Mouse (Mus musculus) myocyte (in vitro differentiated cells): Measurements from ENCODE around the gene Trim11.

Experiments used
- CEBPB ChIP-seq: IDR thresholded peaks from 2 replicates; pipeline ENCODE4 v1.6.1; 2011; ENCODE audit warnings: mild to moderate bottlenecking, moderate library complexity; ENCODE audit not compliant: poor library complexity, insufficient read depth, severe bottlenecking
- MAX ChIP-seq: IDR thresholded peaks from one replicate; pipeline ENCODE4 v1.6.1; 2011; ENCODE audit warnings: low read depth, mild to moderate bottlenecking, control low read depth
- MYOD1 ChIP-seq, 3 experiments: IDR thresholded peaks; one replicate each; pipeline ENCODE4 v1.6.1; 2011; ENCODE audit warnings: control low read depth in 2 of 3, low read depth in 2 of 3, mild to moderate bottlenecking in 2 of 3, moderate library complexity in 1 of 3; ENCODE audit not compliant: insufficient read length in 2 of 3, control insufficient read depth in 1 of 3
- POLR2A ChIP-seq: IDR thresholded peaks from one replicate; pipeline ENCODE4 v1.6.1; 2011; ENCODE audit warnings: low read depth, mild to moderate bottlenecking, control low read depth, moderate library complexity; ENCODE audit not compliant: insufficient read length
- POLR2AphosphoS2 ChIP-seq: IDR thresholded peaks from one replicate; pipeline ENCODE4 v1.6.1; 2011; ENCODE audit warnings: low read depth, control low read depth; ENCODE audit not compliant: insufficient read length
- REST ChIP-seq: IDR thresholded peaks from one replicate; pipeline ENCODE4 v1.6.1; 2011; ENCODE audit warnings: mild to moderate bottlenecking, control low read depth, moderate library complexity; ENCODE audit not compliant: insufficient read depth, insufficient read length
- TCF12 ChIP-seq: IDR thresholded peaks from one replicate; pipeline ENCODE4 v1.6.1; 2011; ENCODE audit warnings: mild to moderate bottlenecking, control low read depth; ENCODE audit not compliant: poor library complexity, insufficient read depth, severe bottlenecking
- USF1 ChIP-seq: IDR thresholded peaks from one replicate; pipeline ENCODE4 v1.6.1; 2011; ENCODE audit warnings: low read depth, mild to moderate bottlenecking, control low read depth, moderate library complexity

DNA sequence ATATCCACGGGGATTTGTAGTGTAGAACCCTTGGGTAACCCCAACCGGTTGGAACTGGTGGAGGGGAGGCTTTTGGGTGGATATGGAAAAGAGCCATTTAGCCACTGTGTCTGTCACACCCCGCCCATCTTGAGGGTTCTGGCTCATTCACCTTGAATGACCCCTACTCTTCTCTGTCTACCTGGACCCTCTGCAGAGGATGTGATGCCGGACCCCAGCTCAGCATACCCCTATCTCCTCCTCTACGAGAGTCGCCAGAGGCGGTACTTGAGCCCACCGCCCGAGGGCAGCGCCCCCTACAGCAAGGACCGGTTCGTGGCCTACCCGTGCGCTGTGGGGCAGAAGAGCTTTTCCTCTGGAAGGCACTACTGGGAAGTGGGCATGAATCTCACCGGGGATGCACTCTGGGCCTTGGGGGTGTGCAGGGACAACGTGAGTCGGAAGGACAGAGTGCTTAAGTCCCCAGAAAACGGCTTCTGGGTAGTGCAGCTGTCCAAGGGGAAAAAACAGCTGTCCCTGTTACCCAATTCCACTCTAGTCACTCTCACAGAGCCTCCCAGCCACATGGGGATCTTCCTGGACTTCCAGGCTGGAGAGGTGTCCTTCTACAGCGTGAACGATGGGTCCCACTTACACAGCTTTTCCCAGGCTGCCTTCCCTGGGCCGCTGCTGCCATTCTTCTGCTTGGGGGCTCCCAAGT, 6.9 kb upstream of the Trim11 start:
- TF ChIP-seq MAX (no peak), USF1 (no peak), CEBPB (no peak), TCF12 (no peak), POLR2A (no peak), POLR2AphosphoS2 (no peak), REST (no peak), MYOD1 (IDR thresholded peaks at IDR 0.05; ENCODE audit: control insufficient read depth in 1 of 3, insufficient read length in 2 of 3, low read depth in 2 of 3) (peak; percentile 49 to 74 (median 58))
